Mouse (Mus musculus): ENCODE measurements around the gene Prkab1. TPM values are rescaled to one million over a fixed set of nuclear protein-coding genes. Genes with fewer than 3 reads are reported as not detected.

The Prkab1 gene
- polyA plus RNA-seq, 1 experiment from 2014 or later: 45.1 TPM

- ATAC-seq: no peak
- WGBS: 88% methylated on average over 7 of the region's 7 CpGs
- Histone ChIP-seq H3K4me1 (ENCODE audit: control insufficient read depth, insufficient read depth, low read depth, low read length) (peaks cover 11% of the 10 kb centered on the region), H3K9me3 (ENCODE audit: control insufficient read depth, low read length) (no peaks in the 10 kb centered on the region), H3K4me3 (ENCODE audit: low read length) (no peak overlapping the region; the same call in 1 of the 2 replicates), H3K27ac (ENCODE audit: low read depth, low read length) (no peak overlapping the region), H3K4me2 (ENCODE audit: low read length) (peak overlapping the region; percentile 90), H3K36me3 (ENCODE audit: control insufficient read depth, insufficient read depth, low read length) (peaks cover 34% of the 10 kb centered on the region), H3K27me3 (replicated peaks; ENCODE audit: control insufficient read depth, insufficient read depth, low read length) (no peaks in the 10 kb centered on the region), H3K9ac (ENCODE audit: low read depth, low read length) (no peak overlapping the region)
Measured at GRCm38 (mm10) chr5:116022658-116023200, 1.6 kb downstream of the Prkab1 start.

GRCm38 (mm10) chr5:116022131-116022530 is 2.2 kb downstream of the Prkab1 start:
- H3K27ac ChIP-seq (ENCODE audit: low read depth, low read length): no peak overlapping the region
- ATAC-seq: no peak
- WGBS: 94% methylated on average over 12 of the region's 12 CpGs
- H3K9ac ChIP-seq (ENCODE audit: low read depth, low read length): no peak overlapping the region
- H3K4me3 ChIP-seq (ENCODE audit: low read length): no peak overlapping the region
- no peak overlapping the region for H3K4me2 ChIP-seq (ENCODE audit: low read length)
- no peaks in the 10 kb centered on the region for H3K9me3 ChIP-seq (ENCODE audit: control insufficient read depth, low read length)
- H3K27me3 ChIP-seq (replicated peaks; ENCODE audit: control insufficient read depth, insufficient read depth, low read length): no peaks in the 10 kb centered on the region
- peaks cover 11% of the 10 kb centered on the region for H3K4me1 ChIP-seq (ENCODE audit: control insufficient read depth, insufficient read depth, low read depth, low read length)
- H3K36me3 ChIP-seq (ENCODE audit: control insufficient read depth, insufficient read depth, low read length): peaks cover 40% of the 10 kb centered on the region

- ATAC-seq: no peak
- no peaks in the 10 kb centered on the region for H3K9me3 ChIP-seq (ENCODE audit: control insufficient read depth, low read length)
- H3K9ac ChIP-seq (ENCODE audit: low read depth, low read length): no peak overlapping the region
- H3K4me2 ChIP-seq (ENCODE audit: low read length): no peak overlapping the region
- no peaks in the 10 kb centered on the region for H3K27me3 ChIP-seq (replicated peaks; ENCODE audit: control insufficient read depth, insufficient read depth, low read length)
- H3K4me3 ChIP-seq (ENCODE audit: low read length): no peak overlapping the region
- 90% methylated on average over 14 of the region's 14 CpGs for WGBS
- H3K36me3 ChIP-seq (ENCODE audit: control insufficient read depth, insufficient read depth, low read length): peaks cover 45% of the 10 kb centered on the region
- H3K4me1 ChIP-seq (ENCODE audit: control insufficient read depth, insufficient read depth, low read depth, low read length): peaks cover 11% of the 10 kb centered on the region
- no peak overlapping the region for H3K27ac ChIP-seq (ENCODE audit: low read depth, low read length)
Measured at GRCm38 (mm10) chr5:116021552-116021951, 2.8 kb downstream of the Prkab1 start.

- Histone ChIP-seq H3K36me3 (ENCODE audit: control insufficient read depth, insufficient read depth, low read length) (peaks cover 64% of the 10 kb centered on the region), H3K27me3 (replicated peaks; ENCODE audit: control insufficient read depth, insufficient read depth, low read length) (no peaks in the 10 kb centered on the region), H3K27ac (ENCODE audit: low read depth, low read length) (no peak overlapping the region), H3K4me3 (ENCODE audit: low read length) (no peak overlapping the region), H3K9me3 (ENCODE audit: control insufficient read depth, low read length) (no peaks in the 10 kb centered on the region), H3K9ac (ENCODE audit: low read depth, low read length) (no peak overlapping the region), H3K4me2 (ENCODE audit: low read length) (no peak overlapping the region), H3K4me1 (ENCODE audit: control insufficient read depth, insufficient read depth, low read depth, low read length) (peaks cover 11% of the 10 kb centered on the region)
- 80% methylated on average over 11 of the region's 11 CpGs for WGBS
- no peak for ATAC-seq
Measured at GRCm38 (mm10) chr5:116019371-116019770, 4.9 kb downstream of the Prkab1 start.

DNA sequence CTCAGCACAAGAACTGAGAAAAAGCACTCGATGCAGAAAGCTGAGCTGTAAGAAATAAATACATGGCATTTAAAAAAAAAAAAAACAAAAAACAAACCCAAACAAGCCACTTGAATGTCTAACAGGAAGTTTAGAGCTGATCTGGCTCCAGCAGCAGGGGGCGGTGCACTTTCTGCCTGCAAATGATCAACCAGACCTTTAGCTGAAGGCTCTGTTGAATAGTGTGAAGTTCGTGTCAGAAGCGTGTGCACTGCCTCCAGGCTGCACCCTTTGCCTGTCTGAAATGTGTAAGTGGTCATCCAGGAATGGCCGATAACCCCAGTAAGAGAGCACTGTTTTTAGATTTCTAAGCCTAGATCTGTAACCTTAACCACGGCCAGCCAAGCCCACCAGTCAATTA is 5.5 kb downstream of the Prkab1 start:
- WGBS: 85% methylated on average over 6 of the region's 6 CpGs
- Histone ChIP-seq H3K4me3 (ENCODE audit: low read length) (no peak overlapping the region), H3K27me3 (replicated peaks; ENCODE audit: control insufficient read depth, insufficient read depth, low read length) (no peaks in the 10 kb centered on the region), H3K27ac (ENCODE audit: low read depth, low read length) (no peak overlapping the region), H3K4me2 (ENCODE audit: low read length) (no peak overlapping the region), H3K4me1 (ENCODE audit: control insufficient read depth, insufficient read depth, low read depth, low read length) (peaks cover 11% of the 10 kb centered on the region), H3K36me3 (ENCODE audit: control insufficient read depth, insufficient read depth, low read length) (peaks cover 67% of the 10 kb centered on the region), H3K9me3 (ENCODE audit: control insufficient read depth, low read length) (no peaks in the 10 kb centered on the region), H3K9ac (ENCODE audit: low read depth, low read length) (no peak overlapping the region)
- no peak for ATAC-seq

DNA sequence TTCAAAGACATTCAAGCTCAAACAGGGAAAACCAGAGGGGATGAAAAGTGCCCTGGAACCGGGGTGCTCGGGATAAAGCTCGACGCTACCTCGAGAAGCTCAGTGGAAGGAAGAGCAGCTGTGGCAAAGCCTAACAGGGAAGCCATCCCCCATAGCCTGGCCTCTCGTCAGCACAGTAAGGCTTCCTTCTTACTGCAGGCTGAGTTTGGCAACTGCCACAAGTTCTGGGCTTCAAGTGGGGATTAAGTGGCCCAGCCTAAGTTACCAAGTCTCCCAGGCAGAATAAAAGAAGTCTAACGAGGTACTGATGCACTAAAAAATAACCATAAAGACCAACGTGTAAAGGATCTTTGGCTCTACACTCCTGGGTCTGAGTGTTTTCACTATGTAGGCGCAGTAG is 6.1 kb downstream of the Prkab1 start:
- 94% methylated on average over 9 of the region's 9 CpGs for WGBS
- H3K36me3 ChIP-seq (ENCODE audit: control insufficient read depth, insufficient read depth, low read length): peaks cover 71% of the 10 kb centered on the region
- ATAC-seq: no peak
- H3K4me3 ChIP-seq (ENCODE audit: low read length): no peak overlapping the region
- H3K27me3 ChIP-seq (replicated peaks; ENCODE audit: control insufficient read depth, insufficient read depth, low read length): no peaks in the 10 kb centered on the region
- no peaks in the 10 kb centered on the region for H3K9me3 ChIP-seq (ENCODE audit: control insufficient read depth, low read length)
- H3K27ac ChIP-seq (ENCODE audit: low read depth, low read length): no peak overlapping the region
- no peak overlapping the region for H3K9ac ChIP-seq (ENCODE audit: low read depth, low read length)
- H3K4me1 ChIP-seq (ENCODE audit: control insufficient read depth, insufficient read depth, low read depth, low read length): peaks cover 6% of the 10 kb centered on the region
- no peak overlapping the region for H3K4me2 ChIP-seq (ENCODE audit: low read length)

- Histone ChIP-seq H3K9me3 (ENCODE audit: control insufficient read depth, low read length) (no peaks in the 10 kb centered on the region), H3K27ac (ENCODE audit: low read depth, low read length) (no peak overlapping the region), H3K9ac (ENCODE audit: low read depth, low read length) (no peak overlapping the region), H3K27me3 (replicated peaks; ENCODE audit: control insufficient read depth, insufficient read depth, low read length) (no peaks in the 10 kb centered on the region), H3K4me3 (ENCODE audit: low read length) (no peak overlapping the region), H3K36me3 (ENCODE audit: control insufficient read depth, insufficient read depth, low read length) (peaks cover 71% of the 10 kb centered on the region), H3K4me2 (ENCODE audit: low read length) (no peak overlapping the region), H3K4me1 (ENCODE audit: control insufficient read depth, insufficient read depth, low read depth, low read length) (no peaks in the 10 kb centered on the region)
- WGBS: 95% methylated on average over 8 of the region's 8 CpGs
- ATAC-seq: no peak
Measured at GRCm38 (mm10) chr5:116017391-116017790, 6.9 kb downstream of the Prkab1 start.

- Histone ChIP-seq H3K9me3 (ENCODE audit: control insufficient read depth, low read length) (no peaks in the 10 kb centered on the region), H3K4me2 (ENCODE audit: low read length) (no peak overlapping the region), H3K9ac (ENCODE audit: low read depth, low read length) (no peak overlapping the region), H3K27me3 (replicated peaks; ENCODE audit: control insufficient read depth, insufficient read depth, low read length) (no peaks in the 10 kb centered on the region), H3K4me1 (ENCODE audit: control insufficient read depth, insufficient read depth, low read depth, low read length) (no peaks in the 10 kb centered on the region), H3K36me3 (ENCODE audit: control insufficient read depth, insufficient read depth, low read length) (peaks cover 69% of the 10 kb centered on the region), H3K27ac (ENCODE audit: low read depth, low read length) (no peak overlapping the region), H3K4me3 (ENCODE audit: low read length) (no peak overlapping the region)
- WGBS: 95% methylated on average over 5 of the region's 5 CpGs
- no peak for ATAC-seq
Measured at GRCm38 (mm10) chr5:116016542-116016941, 7.8 kb downstream of the Prkab1 start.

- WGBS: 87% methylated on average over 11 of the region's 11 CpGs
- Histone ChIP-seq H3K4me1 (ENCODE audit: control insufficient read depth, insufficient read depth, low read depth, low read length) (no peaks in the 10 kb centered on the region), H3K9ac (ENCODE audit: low read depth, low read length) (no peak overlapping the region), H3K27ac (ENCODE audit: low read depth, low read length) (no peak overlapping the region), H3K36me3 (ENCODE audit: control insufficient read depth, insufficient read depth, low read length) (peaks cover 50% of the 10 kb centered on the region), H3K27me3 (replicated peaks; ENCODE audit: control insufficient read depth, insufficient read depth, low read length) (no peaks in the 10 kb centered on the region), H3K9me3 (ENCODE audit: control insufficient read depth, low read length) (no peaks in the 10 kb centered on the region), H3K4me3 (ENCODE audit: low read length) (no peak overlapping the region), H3K4me2 (ENCODE audit: low read length) (no peak overlapping the region)
- no peak for ATAC-seq
Measured at GRCm38 (mm10) chr5:116014237-116014636, 10.1 kb downstream of the Prkab1 start.

DNA sequence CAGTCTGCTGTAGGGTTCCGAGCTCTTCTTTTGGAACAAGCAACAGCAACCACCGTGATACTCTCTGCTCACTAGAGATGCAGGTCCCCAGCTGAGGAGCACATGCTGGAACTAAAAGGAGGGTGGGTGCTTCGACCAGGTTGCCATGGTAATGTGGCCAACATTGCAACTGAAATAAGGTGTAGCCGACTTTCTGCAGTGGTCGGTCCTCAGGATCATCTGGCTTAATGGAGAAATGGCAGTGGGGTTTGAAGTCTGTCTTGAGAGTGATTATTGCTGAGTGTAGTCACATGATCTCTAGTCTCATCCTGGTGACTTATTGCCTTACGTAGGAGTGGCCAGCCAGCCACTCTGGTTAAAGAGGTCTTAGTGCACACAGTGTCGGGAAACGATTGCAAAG is 10.5 kb downstream of the Prkab1 start:
- H3K4me1 ChIP-seq (ENCODE audit: control insufficient read depth, insufficient read depth, low read depth, low read length): no peaks in the 10 kb centered on the region
- H3K9me3 ChIP-seq (ENCODE audit: control insufficient read depth, low read length): no peaks in the 10 kb centered on the region
- no peak for ATAC-seq
- H3K27me3 ChIP-seq (replicated peaks; ENCODE audit: control insufficient read depth, insufficient read depth, low read length): no peaks in the 10 kb centered on the region
- WGBS: 80% methylated on average over 8 of the region's 8 CpGs
- peaks cover 47% of the 10 kb centered on the region for H3K36me3 ChIP-seq (ENCODE audit: control insufficient read depth, insufficient read depth, low read length)
- H3K27ac ChIP-seq (ENCODE audit: low read depth, low read length): no peak overlapping the region
- no peak overlapping the region for H3K4me3 ChIP-seq (ENCODE audit: low read length)
- no peak overlapping the region for H3K4me2 ChIP-seq (ENCODE audit: low read length)
- H3K9ac ChIP-seq (ENCODE audit: low read depth, low read length): no peak overlapping the region
